Mouse (Mus musculus): ENCODE results near the gene Hba-a1. TPM values are rescaled to one million over a fixed set of nuclear protein-coding genes. Genes with fewer than 3 reads are reported as not detected.
"Not testable (repeated sequence)": the region's sequence is repeated elsewhere in the genome, so short reads cannot be mapped to it uniquely, and the experiment has no call there.

Gene Hba-a1
- total RNA-seq, 2 experiments from 2014 or later: 968 to 1,389 TPM

DNA sequence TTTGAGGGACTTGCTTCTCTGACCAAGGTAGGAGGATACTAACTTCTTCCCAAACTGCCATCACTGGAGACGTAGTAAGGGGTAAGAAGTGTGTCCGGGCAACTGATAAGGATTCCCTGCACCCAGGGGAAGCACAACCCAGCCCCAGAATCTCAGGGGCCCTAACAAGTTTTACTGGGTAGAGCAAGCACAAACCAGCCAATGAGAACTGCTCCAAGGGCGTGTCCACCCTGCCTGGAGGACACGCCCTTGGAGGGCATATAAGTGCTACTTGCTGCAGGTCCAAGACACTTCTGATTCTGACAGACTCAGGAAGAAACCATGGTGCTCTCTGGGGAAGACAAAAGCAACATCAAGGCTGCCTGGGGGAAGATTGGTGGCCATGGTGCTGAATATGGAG is 12.9 kb downstream of the Hba-a1 start, which contains the start of gene Hba-a2:
TSS of gene Hba-a2 (plus strand) at position 287 of the 400 bp plus-strand sequence.
- DNase-seq: not testable (repeated sequence)

DNA sequence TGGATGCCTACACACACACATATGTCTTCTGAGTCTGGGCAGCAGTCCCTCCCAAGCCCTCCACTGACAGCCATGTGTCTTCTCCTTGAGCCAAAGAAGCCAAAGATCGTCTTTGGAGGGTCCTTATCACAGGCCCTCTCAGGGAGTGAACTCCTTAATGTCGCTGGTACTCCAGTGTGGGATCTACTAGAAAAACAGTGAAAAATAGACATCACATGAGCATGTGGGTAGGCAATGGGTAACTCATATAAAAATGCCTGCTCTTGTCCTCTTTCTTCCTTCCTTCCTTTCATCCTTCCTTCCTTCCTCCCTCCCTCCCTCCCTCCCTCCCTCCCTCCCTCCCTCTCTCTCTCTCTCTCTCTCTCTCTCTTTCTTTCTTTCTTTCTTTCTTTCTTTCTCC is 14.1 kb downstream of the Hba-a1 start:
- DNase-seq: not testable (repeated sequence)

DNA sequence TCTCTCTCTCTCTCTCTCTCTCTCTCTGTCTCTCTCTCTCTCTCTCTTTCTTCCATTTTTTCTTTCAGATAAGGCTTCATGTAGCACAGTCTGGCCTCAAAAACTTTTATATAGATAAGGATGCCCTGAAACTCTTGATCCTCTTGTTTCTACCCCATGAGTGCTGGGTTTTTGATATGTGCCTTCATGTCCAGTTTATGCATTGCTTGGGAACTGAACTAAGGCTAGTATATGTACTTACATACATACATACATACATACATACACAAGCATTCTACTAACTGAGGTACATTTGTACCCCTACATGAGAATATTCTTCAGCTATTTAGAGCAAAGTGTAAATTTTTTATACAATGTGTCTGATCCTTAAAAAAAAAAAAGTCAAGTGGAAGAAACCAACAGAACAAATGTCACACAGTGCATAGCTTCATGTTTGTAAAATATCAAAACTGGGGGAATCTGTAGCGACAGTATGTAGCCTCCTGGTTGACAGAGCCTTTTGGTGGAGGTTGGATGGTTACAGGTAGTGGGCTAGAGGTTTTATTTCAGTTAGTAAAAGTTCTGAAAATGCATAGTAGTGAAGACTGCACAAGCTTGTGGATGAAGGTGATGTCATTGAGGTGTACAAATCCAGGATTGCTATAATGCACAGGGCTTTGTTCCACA is 14.7 kb downstream of the Hba-a1 start:
- DNase-seq: no peak

DNA sequence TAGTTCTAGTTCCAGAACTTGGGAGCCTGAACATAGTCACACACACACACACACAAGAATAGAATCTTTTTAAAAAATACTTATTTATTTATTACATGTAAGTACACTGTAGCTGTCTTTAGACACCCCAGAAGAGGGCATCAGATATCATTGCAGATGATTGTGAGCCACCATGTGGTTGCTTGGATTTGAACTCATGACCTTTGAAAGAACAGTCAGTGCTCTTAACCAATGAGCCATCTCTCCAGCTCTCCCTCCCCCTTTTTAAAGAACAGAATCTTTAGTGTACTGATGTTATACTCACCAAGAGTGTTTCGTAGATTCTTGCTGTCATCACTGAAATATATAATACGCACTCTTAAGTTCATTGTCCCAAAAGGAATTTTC is 15.2 kb downstream of the Hba-a1 start:
- no peak for DNase-seq

DNA sequence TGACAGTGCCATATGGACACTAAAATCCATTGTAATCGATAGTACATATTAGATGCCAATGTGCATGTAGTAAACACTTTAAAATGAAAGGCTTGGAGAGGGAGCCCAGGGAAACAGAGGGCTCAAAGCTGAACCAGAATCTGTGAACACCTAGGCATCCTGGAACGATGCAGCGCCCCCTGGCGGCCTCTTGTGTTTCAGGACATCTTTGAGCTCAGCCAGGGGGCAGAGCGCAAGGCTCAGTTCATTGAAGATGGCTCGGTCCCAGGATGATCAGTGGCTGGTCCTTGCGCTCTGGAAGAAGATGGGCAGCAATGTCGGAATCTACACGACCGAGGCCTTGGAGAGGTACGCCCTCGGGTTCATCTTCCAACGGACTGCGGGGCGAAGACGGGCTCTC is 16.6 kb downstream of the Hba-a1 start, which contains the start of gene Hbq1a:
TSS of gene Hbq1a (plus strand) at position 205 of the 400 bp plus-strand sequence.
- peak; percentile 64 for DNase-seq

DNA sequence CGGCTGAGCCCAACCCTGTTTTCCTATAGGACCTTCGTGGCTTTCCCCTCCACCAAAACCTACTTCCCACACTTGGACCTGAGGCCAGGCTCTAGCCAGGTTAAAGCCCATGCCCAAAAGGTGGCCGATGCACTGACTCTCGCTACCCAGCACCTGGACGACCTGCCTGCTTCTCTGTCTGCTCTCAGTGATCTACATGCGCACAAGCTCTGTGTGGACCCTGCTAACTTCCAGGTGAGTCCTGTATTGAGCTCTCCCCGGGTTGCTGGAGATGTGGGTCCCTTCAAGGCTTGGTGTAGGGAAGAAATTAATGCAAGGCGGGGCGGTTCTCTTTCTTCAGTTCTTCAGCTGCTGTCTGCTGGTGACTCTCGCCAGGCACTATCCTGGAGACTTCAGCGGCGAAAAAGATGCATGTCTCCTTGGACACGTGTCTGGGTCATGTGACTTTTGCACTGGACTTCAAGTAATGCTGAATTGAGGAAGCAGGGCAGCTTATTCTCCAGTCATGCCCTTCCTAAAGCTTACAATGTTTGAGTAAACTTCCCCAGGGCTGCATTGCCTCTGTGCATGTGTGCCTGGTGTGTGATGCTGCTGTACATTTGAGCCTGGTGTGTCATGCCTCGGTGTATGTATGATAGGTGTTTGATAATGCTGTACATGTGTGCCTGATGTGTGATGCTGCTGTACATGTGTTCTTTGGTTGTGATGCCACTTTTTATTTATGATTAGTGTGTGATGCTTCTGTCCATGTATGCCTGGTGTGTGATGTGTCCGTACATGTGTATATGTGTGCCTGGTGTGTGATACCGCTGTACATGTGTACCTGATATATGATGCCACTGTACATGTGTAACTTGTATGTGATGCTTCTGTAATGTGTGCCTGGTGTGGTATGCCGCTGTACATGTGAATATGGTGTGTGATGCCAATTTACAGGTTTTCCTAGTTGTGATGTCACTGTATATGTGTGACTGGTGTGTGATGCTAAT is 17.3 kb downstream of the Hba-a1 start:
- DNase-seq: no peak

DNA sequence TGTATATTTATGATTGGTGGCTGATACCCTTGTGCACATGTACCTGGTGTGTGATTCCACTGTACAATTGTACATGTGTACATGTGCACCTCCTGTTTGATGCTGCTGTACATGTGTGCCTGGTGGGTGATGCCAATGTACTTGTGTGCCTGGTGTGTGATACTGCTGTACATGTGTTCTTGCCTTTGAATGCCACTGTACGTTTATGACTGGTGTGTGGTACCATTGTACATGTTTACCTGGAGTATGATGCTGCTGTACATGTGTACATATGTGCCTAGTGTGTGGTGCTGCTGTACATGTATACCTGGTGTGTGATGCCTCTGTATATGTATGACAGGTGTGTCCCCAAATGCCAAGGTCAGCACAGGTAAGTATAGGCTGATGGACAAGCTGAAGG is 18.2 kb downstream of the Hba-a1 start:
- DNase-seq: no peak

DNA sequence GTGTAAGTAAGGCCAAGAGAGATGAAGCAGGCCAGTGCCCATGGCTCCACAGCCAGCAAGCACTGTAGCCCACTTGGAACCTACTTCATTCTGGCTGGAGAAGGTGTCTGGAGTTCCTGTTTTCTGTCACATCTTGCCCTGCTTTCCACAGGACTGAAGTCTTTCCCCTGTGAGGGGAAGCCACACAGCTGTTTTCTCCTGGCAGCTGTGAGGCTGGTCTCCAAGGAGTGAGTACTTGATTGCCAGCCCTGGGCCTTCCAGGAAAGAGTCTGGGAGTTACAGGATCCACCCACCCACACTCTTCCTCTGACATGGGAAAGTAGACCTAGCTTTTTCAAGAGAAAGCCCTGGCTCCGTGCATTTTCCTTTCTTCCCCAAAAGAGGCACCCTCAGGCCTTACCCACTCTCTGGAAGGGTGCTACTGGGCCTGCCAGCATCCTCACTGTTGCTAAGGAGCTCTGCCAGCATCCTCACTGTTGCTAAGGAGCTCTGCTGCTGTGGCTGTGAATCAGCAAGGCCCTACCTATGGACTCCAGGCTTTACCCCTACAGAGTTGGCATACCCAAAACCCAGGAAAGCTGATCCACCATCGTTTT is 19.6 kb downstream of the Hba-a1 start:
- no peak for DNase-seq

DNA sequence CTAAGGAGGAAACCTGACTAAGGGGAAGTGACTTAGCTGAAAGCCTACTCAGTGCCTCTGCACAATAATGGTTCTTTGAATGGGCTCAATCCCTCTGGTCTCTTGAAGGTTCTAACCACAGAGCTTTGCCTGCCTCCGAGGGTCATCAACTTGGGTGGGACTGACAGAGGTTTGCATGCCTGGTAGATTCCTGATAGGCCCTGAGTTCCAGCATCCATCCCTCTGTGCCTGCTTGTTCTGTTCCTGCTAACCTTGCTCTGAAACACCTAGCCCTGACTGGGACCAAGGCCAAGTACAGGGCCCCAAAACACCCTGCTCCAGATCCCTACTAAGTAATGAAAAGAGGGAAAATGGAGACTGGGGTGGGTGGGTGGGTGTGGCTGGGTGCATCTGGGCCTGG is 20.1 kb downstream of the Hba-a1 start:
- no peak for DNase-seq

DNA sequence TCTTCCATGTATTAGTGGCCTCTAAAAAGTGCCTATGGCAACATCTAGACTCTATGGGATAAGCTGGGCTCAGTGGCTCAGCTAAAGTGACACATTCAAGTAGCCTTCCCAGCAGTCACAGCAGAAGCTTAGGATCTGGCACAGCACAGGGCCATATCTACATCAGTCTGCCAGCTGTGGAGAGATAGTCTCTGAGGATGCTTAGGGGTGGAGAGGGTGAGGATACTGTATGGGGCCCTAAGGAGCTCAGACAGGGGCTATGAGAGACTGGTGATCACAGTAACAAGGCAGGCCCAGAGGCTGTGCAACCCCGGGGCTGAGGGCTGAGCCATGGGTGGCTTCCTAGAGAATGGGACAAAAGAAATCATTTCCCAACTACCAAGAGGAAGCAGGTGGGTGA is 23.7 kb downstream of the Hba-a1 start:
- DNase-seq: no peak

DNA sequence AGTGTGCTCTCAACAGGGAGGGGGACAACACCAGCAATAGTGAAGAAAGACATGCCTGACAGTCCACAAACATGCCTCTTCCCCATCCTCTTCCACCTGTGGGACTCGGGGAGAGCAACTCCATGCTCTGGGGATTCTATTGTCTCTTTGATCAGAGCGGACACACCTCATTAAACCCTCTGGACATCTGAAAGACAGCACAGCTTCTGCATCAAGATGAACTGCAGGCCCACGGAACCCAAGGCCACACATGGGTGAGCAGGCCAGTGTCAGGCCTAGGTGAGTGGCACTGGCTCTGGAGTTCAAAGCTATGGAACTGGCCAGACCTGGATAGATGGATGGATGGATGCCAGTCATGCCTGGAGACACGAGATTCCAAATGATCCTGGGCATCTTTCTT is 26.1 kb downstream of the Hba-a1 start:
- DNase-seq: no peak

DNA sequence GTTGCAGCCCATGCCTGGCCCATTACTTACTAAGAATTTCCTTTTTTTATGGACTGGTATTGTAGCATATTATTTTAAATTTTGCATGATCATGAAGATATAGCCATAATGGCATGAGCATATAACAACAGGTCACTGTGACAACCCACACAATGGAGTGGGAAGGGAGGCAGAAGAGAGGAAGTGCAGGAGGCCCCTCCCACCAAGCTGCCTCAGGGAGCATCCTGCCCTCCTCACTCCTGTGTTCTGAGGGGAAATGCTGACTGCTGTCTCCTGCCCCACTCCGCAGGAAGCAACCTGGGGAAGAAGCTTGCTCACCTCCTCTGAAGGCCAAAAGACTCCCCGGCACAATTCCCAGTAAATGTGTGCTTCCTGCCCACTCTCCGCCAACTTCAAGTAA is 26.6 kb downstream of the Hba-a1 start:
- DNase-seq: no peak

DNA sequence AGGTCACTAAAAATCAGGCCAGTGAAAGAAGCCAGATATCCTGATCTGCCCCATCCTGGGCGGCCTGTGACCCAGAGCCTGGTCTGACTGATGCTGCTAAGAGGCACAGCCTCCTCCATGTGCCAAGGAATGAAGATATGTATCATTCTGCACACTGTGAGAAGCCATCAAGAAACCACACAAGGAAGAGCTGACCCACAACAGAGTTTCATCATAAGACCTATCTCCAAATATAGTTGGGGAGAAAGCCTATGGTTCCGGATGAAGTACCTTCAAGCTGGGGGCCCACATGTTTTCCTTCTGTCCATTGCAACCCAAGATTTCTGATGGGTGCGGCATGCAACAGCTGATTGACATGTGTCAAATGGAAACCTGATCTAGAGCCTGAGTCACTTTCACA is 32.7 kb downstream of the Hba-a1 start:
- DNase-seq: no peak

DNA sequence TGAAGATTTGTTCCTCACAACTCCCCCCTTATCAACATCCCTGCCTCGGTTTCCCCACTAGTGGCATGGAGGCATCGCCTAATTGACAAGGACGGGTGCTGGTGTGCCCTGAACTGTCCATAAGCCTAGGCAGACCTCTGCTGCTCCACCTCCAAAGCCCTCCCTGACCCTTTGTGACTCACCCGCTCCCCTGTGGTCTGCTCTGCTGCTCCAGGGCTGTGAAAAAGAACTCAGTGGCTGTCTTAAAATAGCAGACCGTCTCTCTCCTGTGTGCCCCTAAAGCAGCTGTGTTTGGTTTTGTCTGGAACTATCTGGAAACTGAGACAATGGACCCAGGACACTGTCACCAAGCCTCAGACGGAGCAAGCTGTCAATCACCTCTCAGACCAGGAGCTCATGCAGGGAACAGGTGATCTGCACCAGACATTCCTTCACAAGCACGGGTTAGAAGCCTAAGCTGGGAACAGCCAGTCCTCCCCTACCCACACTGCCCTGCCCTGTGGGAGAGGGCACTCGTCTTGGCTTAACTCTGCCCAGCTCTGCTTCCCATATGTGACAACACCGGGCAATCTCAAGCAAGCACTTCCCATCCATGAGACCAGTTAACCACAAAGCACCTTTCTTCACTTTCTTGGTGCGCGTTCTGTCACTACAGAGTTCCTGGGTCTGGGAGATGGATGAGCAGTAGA is 37.3 kb downstream of the Hba-a1 start:
- no peak for DNase-seq

DNA sequence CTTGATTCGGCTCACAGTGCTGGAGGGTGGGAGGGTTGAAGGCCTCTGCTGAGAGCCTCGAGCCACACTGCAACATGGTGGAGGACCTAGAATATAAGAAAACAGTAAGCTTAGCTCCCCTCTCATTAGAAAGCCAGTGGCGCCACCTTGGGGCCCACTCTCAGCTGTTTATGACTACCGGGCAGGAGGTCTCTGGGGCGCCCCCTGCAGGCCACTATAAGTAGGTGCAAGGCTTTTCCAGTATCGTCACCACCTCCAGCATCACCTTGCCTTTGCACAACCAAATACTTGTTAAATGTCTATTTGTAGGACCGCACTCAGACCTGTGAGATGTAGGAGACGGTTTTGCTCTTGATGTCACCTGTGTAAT is 37.9 kb downstream of the Hba-a1 start:
- peak; percentile 79 for DNase-seq

DNA sequence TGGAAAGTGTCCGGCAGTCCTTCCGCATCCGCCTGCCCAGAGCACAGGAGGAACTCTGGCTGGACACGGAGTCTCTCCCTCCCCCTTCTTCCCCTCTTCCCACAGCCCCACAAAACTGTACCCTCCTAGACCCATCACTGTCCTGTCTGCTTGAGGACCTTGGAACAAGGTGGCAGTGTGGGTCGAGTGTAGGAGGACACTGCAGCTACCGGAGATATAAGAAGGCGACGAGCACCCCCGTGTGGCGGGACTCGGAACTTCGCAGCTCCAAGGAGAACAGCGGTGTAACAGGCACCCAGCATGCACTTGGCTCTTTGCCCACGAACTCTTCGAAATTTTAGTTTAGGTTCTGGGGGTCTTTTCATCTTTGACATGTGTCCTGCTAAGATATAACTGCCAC is 41.3 kb downstream of the Hba-a1 start:
- peak; percentile 91 for DNase-seq

DNA sequence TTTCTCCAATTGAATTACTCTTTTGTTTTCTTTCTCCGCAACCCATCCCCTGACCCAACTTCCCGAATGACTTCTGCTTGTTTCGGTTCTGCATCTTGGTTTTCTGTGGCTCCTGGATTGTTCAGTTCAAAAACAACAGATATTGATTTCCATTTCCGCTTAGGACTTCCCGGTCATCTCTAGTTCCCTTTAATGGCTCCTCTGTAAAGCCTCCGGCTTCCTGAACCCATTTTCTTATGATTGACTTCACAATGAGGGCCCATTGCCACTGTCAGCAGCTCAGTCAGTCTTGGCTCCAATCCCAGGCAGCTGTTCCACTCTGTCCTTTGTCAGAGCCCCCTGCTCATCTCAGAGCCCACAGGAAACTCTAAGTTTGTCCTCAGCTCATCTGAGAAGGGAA is 47.8 kb downstream of the Hba-a1 start:
- DNase-seq: peak; percentile 36

DNA sequence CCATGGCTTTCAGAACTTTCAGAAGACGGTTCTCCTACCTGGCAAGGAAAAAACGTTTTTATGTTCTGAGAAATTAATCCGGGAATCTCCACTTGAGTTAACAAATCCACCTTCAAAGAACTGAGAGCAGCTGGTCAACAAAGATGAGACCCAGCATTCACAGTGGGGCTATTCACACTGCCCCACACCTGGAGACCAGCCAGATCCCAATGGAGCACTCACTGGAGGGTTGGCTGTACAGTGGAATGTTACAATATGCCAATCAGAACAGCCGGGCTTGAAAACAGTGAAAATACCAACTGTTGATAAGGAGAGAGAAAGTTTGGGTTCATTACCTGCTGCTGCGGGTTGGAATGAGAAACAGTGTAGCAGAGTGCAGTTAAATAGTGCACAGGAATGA is 48.5 kb downstream of the Hba-a1 start:
- DNase-seq: no peak

DNA sequence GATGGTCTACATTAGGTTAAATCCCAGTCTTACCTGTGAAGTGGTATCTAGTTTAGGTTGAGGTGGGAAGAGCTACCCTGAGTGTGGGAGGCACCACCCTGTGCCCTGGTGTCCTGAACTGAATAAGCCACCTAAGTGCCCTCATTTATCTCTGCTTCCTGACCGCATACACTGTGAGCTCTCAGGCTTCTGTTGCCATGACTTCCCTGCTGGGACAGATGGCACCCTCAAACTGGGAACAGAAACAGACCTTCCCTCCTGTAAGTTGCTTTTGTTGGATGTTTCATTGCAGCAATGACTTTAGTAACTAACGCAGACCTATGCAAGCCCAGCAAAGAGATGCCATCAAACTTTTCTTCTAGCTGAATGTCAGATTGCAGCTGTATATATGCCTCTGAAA is 49.9 kb downstream of the Hba-a1 start:
- no peak for DNase-seq

All from gastrocnemius, postnatal 10 days (tissue).